In genomic region chr13:73494528-73494927, GRCm38 (mm10) we compare ENCODE assay signal across 30 mouse cellular contexts. TPM values are rescaled to one million over a fixed set of nuclear protein-coding genes. Genes with fewer than 3 reads are reported as not detected.
DNase-seq lines count a peak whose midpoint lies in the region; ATAC-seq and TF ChIP-seq lines count a peak whose summit lies in the region.
"Had no signal": no experiment of that assay in that cellular context is flagged by ENCODE, and none has a peak within 500 bp of the region (broad histone marks: within the 10 kb centered on the region; RNA-seq: fewer than 3 reads in every experiment).

No protein-coding gene starts in this region.

- peaks cover 100% of the 10 kb centered on the region for H3K4me1 ChIP-seq in liver, embryonic 12.5 days
- H3K4me1 ChIP-seq in liver, embryonic 13.5 days (replicated peaks), result peaks cover 100% of the 10 kb centered on the region
- H3K4me1 ChIP-seq in liver, embryonic 16.5 days (ENCODE audit: control insufficient read depth, low read depth, low read length), result peaks cover 70% of the 10 kb centered on the region
- H3K4me1 ChIP-seq: forebrain, embryonic 10.5 days; forebrain, embryonic 13.5 days; hindbrain, embryonic 10.5 days had no signal

- peaks cover 100% of the 10 kb centered on the region for H3K36me3 ChIP-seq in liver, embryonic 12.5 days
- peaks cover 100% of the 10 kb centered on the region for H3K36me3 ChIP-seq in liver, embryonic 13.5 days
- peaks cover 91% of the 10 kb centered on the region for H3K36me3 ChIP-seq in liver, embryonic 16.5 days (ENCODE audit: control insufficient read depth, insufficient read depth)

- DNase-seq in liver, result no peak
- no peak for DNase-seq in liver, embryonic 13.5 days
- no peak for DNase-seq in layer of hippocampus, adult 2 months (ENCODE audit: low spot score in 2 of 2)
- DNase-seq: adrenal gland, postnatal 10 days; adrenal gland, postnatal 36 days; B cell, adult 2 months; cerebellum, adult 18-20 months; cerebellum, adult 9-10 months; cerebellum, postnatal 14 days; gastrocnemius, postnatal 10 days; gastrocnemius, postnatal 36 days; heart, adult 11 months; heart, postnatal 10 days; heart, postnatal 36 days had no signal

- H3K27me3 ChIP-seq in liver, embryonic 12.5 days (replicated peaks), result no peaks in the 10 kb centered on the region
- H3K27me3 ChIP-seq in liver, embryonic 13.5 days, result no peaks in the 10 kb centered on the region
- H3K27me3 ChIP-seq in liver, embryonic 16.5 days (ENCODE audit: control insufficient read depth, insufficient read depth, low read depth, low read length), result no peaks in the 10 kb centered on the region
- H3K27me3 ChIP-seq: CH12.LX; forebrain, embryonic 13.5 days; heart, embryonic 12.5 days; heart, embryonic 15.5 days; hindbrain, embryonic 13.5 days had no signal

- H3K27ac ChIP-seq in liver, embryonic 12.5 days, result peak overlapping the region; percentile 71
- peak overlapping the region; percentile 70 for H3K27ac ChIP-seq in liver, embryonic 13.5 days
- H3K27ac ChIP-seq in liver, embryonic 16.5 days (ENCODE audit: low read length), result peak overlapping the region; percentile 35
- H3K27ac ChIP-seq in layer of hippocampus, adult 2 months, result no peak overlapping the region
- H3K27ac ChIP-seq: forebrain, embryonic 10.5 days; forebrain, embryonic 13.5 days; heart, embryonic 15.5 days; hindbrain, embryonic 10.5 days; hindbrain, embryonic 13.5 days had no signal

- peak; percentile 58 for ATAC-seq in liver, embryonic 12.5 days
- ATAC-seq in liver, embryonic 13.5 days (ENCODE audit: low read depth), result peak; percentile 63
- peak; percentile 42 for ATAC-seq in liver, embryonic 16.5 days (ENCODE audit: low read depth)
- ATAC-seq in granulocyte monocyte progenitor cell, adult 5-6 weeks (replicated peaks; ENCODE audit: poor library complexity, severe bottlenecking), result no peak
- ATAC-seq: forebrain, embryonic 13.5 days; forebrain, embryonic 16.5 days; hindbrain, embryonic 16.5 days; inflammation-experienced regulatory T-cells, adult 6 months had no signal

- WGBS in liver, embryonic 12.5 days (ENCODE audit: insufficient replicate concordance), result 69% methylated on average over 9 of the region's 9 CpGs
- 67% methylated on average over 9 of the region's 9 CpGs for WGBS in liver, embryonic 13.5 days (ENCODE audit: insufficient replicate concordance)
- 64% methylated on average over 9 of the region's 9 CpGs for WGBS in liver, embryonic 16.5 days (ENCODE audit: insufficient replicate concordance)

- H3K9ac ChIP-seq in liver, embryonic 12.5 days, result no peak overlapping the region
- 0 out of 2 replicates have a peak overlapping the region, but pooled peaks have one; percentile 1 for H3K9ac ChIP-seq in liver, embryonic 13.5 days
- H3K9ac ChIP-seq in liver, embryonic 16.5 days (ENCODE audit: low read depth, low read length), result no peak overlapping the region
- H3K9ac ChIP-seq: forebrain, embryonic 13.5 days; heart, embryonic 12.5 days; heart, embryonic 15.5 days; hindbrain, embryonic 13.5 days had no signal

- H3K4me3 ChIP-seq in liver, embryonic 12.5 days, result no peak overlapping the region
- no peak overlapping the region for H3K4me3 ChIP-seq in liver, embryonic 13.5 days (replicated peaks)
- H3K4me3 ChIP-seq in liver, embryonic 16.5 days (ENCODE audit: low read depth, low read length), result no peak overlapping the region
- no peak overlapping the region for H3K4me3 ChIP-seq in layer of hippocampus, adult 2 months
- H3K4me3 ChIP-seq: forebrain, embryonic 10.5 days; forebrain, embryonic 13.5 days; heart, embryonic 12.5 days; heart, embryonic 15.5 days; hindbrain, embryonic 10.5 days; hindbrain, embryonic 13.5 days had no signal

- H3K4me2 ChIP-seq in liver, embryonic 12.5 days, result no peak overlapping the region
- H3K4me2 ChIP-seq in liver, embryonic 13.5 days, result no peak overlapping the region
- no peak overlapping the region for H3K4me2 ChIP-seq in liver, embryonic 16.5 days (ENCODE audit: low read depth, low read length)
- H3K4me2 ChIP-seq: forebrain, embryonic 13.5 days; heart, embryonic 12.5 days; heart, embryonic 15.5 days; hindbrain, embryonic 13.5 days had no signal

- H3K9me3 ChIP-seq in liver, embryonic 12.5 days (replicated peaks), result no peaks in the 10 kb centered on the region
- H3K9me3 ChIP-seq in liver, embryonic 13.5 days (replicated peaks), result no peaks in the 10 kb centered on the region
- no peaks in the 10 kb centered on the region for H3K9me3 ChIP-seq in liver, embryonic 16.5 days (replicated peaks; ENCODE audit: control insufficient read depth, low read length)
- H3K9me3 ChIP-seq: forebrain, embryonic 10.5 days; forebrain, embryonic 13.5 days; heart, embryonic 12.5 days; heart, embryonic 15.5 days; hindbrain, embryonic 10.5 days; hindbrain, embryonic 13.5 days had no signal

- TF ChIP-seq CTCF in layer of hippocampus, adult 2 months (conservative IDR thresholded peaks at IDR 0.05), result no peak

RNA-seq across cellular contexts. Expression of gene Lpcat1, which starts 27.5 kb away (rescaled TPM):
- 108 and 113 TPM in 2 replicates for polyA plus RNA-seq in liver, embryonic 12.5 days (2016; fragmentation: Nextera tagmentation; extraction: Ambion mirVana)
- polyA plus RNA-seq in liver, embryonic 13.5 days (2015; fragmentation: Nextera tagmentation; extraction: Ambion mirVana), result 77.9 and 83.7 TPM in 2 replicates
- polyA plus RNA-seq in liver, embryonic 16.5 days (2015; fragmentation: Nextera tagmentation; extraction: Ambion mirVana), result 59.4 and 64.7 TPM in 2 replicates
- total RNA-seq in layer of hippocampus, adult 2 months (2021), result 10 to 100 TPM; 36.6 to 39.5 TPM
- 16.0 and 19.0 TPM in 2 replicates for total RNA-seq in granulocyte monocyte progenitor cell, adult 5-6 weeks (2014; fragmentation: Nextera tagmentation)
- 19.8 and 32.3 TPM in 2 replicates for total RNA-seq in granulocyte monocyte progenitor cell, adult 5-6 weeks (2017)

RNA-seq across cellular contexts. Expression of gene Slc6a3, which starts 42.0 kb away (rescaled TPM):
- 0.97 and 1.3 TPM in 2 replicates for polyA plus RNA-seq in liver, embryonic 12.5 days (2016; fragmentation: Nextera tagmentation; extraction: Ambion mirVana)
- polyA plus RNA-seq in liver, embryonic 13.5 days (2015; fragmentation: Nextera tagmentation; extraction: Ambion mirVana), result 0.70 and 1.0 TPM in 2 replicates
- polyA plus RNA-seq in liver, embryonic 16.5 days (2015; fragmentation: Nextera tagmentation; extraction: Ambion mirVana), result 0.63 and 0.67 TPM in 2 replicates
- under 1 TPM in 1 of 2 experiments, not detected in 1; 0.20 TPM for total RNA-seq in layer of hippocampus, adult 2 months (2021)
- total RNA-seq in granulocyte monocyte progenitor cell, adult 5-6 weeks (2014; fragmentation: Nextera tagmentation), result not detected in 2 replicates
- not detected in 2 replicates for total RNA-seq in granulocyte monocyte progenitor cell, adult 5-6 weeks (2017)
- total RNA-seq: adrenal gland, postnatal 10 days; adrenal gland, postnatal 36 days; CH12.LX; gastrocnemius, adult 18-20 months; gastrocnemius, postnatal 10 days; gastrocnemius, postnatal 36 days; heart, adult 8-10 months; heart, postnatal 10 days; heart, postnatal 36 days had no signal
- polyA plus RNA-seq: embryonic facial prominence, embryonic 14.5 days; inflammation-experienced regulatory T-cells, adult 6 months had no signal
